Mouse (Mus musculus): Measurements from ENCODE around the gene Gm26566. TPM values are rescaled to one million over a fixed set of nuclear protein-coding genes. Genes with fewer than 3 reads are reported as not detected.

Gm26566 gene
- under 1 TPM; 0.31 to 0.34 TPM for total RNA-seq (2021)
- long read RNA-seq, experiment 1, result 0 reads
- long read RNA-seq, experiment 2, result 0 reads

- peak; percentile 95 for DNase-seq
Observed at GRCm38 (mm10) chr4:88721791-88722721, at the start of gene Gm26566, which contains the start of gene Klhl9. TSS of gene Gm26566 (plus strand) at chr4:88721805. TSS of gene Klhl9 (minus strand) at chr4:88722465.

- no peak for DNase-seq
Observed at GRCm38 (mm10) chr4:88676824-88677223, 44.8 kb upstream of the Gm26566 start, which contains the start of gene Ifna16. TSS of gene Ifna16 (minus strand) at chr4:88676924.

GRCm38 (mm10) chr4:88680362-88680761 is 41.2 kb upstream of the Gm26566 start:
- DNase-seq, result no peak

- DNase-seq, result no peak
Observed at GRCm38 (mm10) chr4:88681353-88681752, 40.3 kb upstream of the Gm26566 start.

GRCm38 (mm10) chr4:88683812-88684211 is 37.8 kb upstream of the Gm26566 start, which contains the start of gene Ifna2:
TSS of gene Ifna2 (minus strand) at chr4:88683912.
- no peak for DNase-seq

GRCm38 (mm10) chr4:88691259-88691658 is 30.3 kb upstream of the Gm26566 start, which contains the start of gene Ifnab:
TSS of gene Ifnab (minus strand) at chr4:88691359.
- no peak for DNase-seq

- no peak for DNase-seq
Observed at GRCm38 (mm10) chr4:88692537-88692936, 29.1 kb upstream of the Gm26566 start.

GRCm38 (mm10) chr4:88693392-88693791 is 28.2 kb upstream of the Gm26566 start:
- no peak for DNase-seq

- peak; percentile 72 for DNase-seq
Observed at GRCm38 (mm10) chr4:88696237-88696884, 25.2 kb upstream of the Gm26566 start.

- no peak for DNase-seq
Observed at GRCm38 (mm10) chr4:88697108-88697507, 24.5 kb upstream of the Gm26566 start.

GRCm38 (mm10) chr4:88697753-88698152 is 23.9 kb upstream of the Gm26566 start:
- DNase-seq, result no peak

- DNase-seq, result no peak
Observed at GRCm38 (mm10) chr4:88698781-88699180, 22.8 kb upstream of the Gm26566 start.

- no peak for DNase-seq
Observed at GRCm38 (mm10) chr4:88699301-88699700, 22.3 kb upstream of the Gm26566 start.

- no peak for DNase-seq
Observed at GRCm38 (mm10) chr4:88705924-88706323, 15.7 kb upstream of the Gm26566 start.

GRCm38 (mm10) chr4:88707128-88707826 is 14.3 kb upstream of the Gm26566 start:
- DNase-seq, result no peak

GRCm38 (mm10) chr4:88714281-88714680 is 7.3 kb upstream of the Gm26566 start:
- no peak for DNase-seq

GRCm38 (mm10) chr4:88715059-88715458 is 6.5 kb upstream of the Gm26566 start:
- DNase-seq, result peak; percentile 60

GRCm38 (mm10) chr4:88718715-88719114 is 2.9 kb upstream of the Gm26566 start:
- DNase-seq, result no peak

- no peak for DNase-seq
Observed at GRCm38 (mm10) chr4:88723497-88724090, 2.0 kb downstream of the Gm26566 start.

GRCm38 (mm10) chr4:88726727-88727126 is 5.1 kb downstream of the Gm26566 start:
- DNase-seq, result no peak

- DNase-seq, result peak; percentile 18
Observed at GRCm38 (mm10) chr4:88727324-88727723, 5.7 kb downstream of the Gm26566 start.

- DNase-seq, result peak; percentile 77
Observed at GRCm38 (mm10) chr4:88738480-88738879, 16.9 kb downstream of the Gm26566 start.
